Mouse (Mus musculus): ENCODE results near the gene Renbp. TPM values are rescaled to one million over a fixed set of nuclear protein-coding genes. Genes with fewer than 3 reads are reported as not detected.

The Renbp gene
- total RNA-seq, 2 experiments from 2014 or later = 3.0 to 4.2 TPM

DNA sequence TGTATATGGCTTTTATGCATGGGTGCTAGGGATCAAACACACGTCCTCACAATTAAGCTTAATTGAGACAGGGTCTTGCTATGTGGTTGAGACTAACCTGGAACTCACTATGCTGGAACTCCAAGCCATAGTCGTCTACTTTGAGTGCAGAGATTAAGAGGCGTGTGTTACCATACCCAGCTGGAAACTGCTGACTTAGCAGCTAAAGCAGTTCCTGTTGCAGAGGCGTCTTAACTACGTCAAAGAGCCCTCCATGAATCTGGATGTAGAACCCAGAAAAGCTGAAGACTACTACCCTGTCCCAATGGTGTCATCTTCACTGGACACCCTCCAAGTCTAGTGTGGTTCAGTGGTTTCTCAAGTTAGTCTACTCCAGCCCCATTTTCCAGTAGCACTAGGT, 12.0 kb downstream of the Renbp start:
- no peak for DNase-seq

DNA sequence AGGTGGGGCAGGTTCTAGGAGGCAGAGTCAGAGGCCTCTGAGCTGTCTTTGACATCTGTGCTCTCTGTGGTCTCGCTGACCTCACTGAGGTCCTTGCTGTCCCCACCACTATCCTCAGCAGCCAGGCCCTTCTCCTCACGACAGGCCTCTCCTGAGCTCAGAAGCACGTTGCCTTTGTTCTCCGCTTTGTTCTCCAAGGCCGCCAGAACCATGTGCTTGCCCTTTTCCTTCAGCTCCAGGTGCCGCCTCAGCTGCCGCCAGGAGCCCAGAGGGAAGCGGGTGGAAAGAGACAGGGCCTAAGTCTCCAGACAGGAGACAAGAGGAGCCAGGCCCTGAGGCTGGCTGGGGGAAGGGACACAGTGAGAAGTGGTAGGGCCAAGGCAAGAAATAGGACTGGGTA, 13.7 kb downstream of the Renbp start:
- DNase-seq = no peak

DNA sequence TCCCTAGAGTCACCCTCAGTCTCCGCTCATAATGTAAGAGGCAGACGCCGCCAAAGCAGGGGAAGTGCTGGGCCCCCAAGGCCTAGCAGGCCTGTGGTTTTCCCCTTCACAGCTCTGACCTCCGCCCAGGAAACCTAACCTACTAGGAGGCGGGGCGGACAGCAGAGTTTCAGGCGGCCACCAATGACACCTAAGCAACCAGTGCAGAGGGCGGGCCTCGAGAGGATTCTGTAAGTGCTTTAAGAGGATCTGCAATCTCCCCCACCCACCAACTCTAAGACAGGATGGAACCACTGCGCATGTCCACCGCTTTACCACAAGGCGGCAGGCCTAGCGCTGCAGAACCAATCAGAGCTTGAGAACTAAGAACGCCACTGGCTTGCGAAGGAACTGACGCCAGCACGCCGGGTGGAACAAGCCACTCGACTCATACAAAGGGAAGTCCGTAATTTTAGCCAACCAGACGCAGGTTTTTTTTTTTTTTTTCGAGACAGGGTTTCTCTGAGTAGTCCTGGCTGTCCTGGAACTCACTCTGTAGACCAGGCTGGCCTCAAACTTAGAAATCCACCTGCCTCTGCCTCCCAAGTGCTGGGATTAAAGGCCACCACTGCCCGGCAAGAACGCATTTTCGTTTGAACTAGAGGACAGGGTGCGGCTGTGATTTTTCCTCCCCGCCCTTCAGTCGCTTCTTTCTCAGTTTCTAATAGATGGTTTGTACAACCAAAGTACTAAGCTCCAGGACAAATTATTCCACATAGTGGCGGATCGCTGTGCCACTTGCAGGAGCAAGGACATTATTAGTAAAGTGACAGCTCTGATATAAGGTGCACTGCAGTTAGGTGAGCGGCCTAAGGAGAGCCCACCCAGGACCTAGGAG, 15.6 kb downstream of the Renbp start:
- DNase-seq = peak; percentile 80 to 88

DNA sequence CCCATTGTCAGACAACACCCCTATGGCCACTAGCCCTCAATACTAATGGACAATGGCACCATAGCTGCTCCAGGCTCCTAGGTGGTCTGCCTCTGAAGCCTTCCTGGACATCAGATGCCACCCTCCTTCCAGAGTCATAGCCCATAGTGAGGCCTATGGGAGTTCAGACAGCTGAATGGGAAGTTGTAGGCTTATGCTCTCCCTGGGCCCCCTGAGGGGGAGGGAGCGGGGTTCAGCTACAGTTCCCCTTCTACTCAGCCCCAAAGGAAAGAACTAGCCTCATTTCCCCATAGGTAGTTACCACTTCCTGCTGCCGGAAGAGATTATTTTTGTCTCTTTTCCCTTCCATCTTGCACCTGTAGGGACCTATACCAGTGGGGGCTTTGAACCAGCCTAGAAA, 19.1 kb downstream of the Renbp start:
- no peak for DNase-seq

DNA sequence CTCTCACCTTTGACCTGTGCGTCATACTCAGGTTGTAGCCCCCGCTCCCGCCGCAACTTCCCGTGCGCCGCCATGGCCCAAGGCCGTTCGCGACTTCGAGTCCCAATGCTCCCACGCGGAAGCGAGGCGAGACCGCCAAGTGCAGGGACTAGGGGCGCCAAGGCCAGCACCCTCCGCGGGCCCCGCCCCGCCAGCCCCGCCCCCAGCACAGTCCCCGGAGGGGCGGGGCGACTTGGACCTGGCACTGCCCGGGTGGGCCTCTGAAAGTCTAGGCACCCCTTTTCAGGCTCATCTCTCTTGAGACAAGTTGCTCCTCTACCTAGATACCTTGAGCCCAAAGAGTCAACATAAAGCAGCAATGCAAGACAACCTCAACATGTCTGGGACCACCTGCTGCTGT, 19.5 kb downstream of the Renbp start:
- no peak for DNase-seq

DNA sequence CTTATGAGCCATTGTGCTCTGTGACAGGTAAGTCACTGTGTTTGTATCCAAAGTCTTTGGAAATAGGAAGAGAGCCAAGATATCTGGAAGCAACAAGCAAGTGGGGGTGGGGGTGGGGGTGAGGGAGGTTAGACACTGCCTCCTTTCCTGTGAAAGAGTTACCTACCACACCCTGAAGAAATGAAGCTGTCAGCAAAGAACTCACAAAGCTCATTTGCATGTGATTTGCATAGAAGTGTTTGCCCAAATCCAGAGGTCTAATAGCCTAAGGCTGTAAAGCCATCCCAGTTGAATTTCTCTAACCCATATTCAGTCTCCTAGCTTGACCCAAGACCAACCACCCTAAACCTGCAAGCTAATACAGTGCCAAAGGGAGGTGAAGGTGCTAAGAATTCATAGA, 20.2 kb downstream of the Renbp start:
- DNase-seq = no peak

DNA sequence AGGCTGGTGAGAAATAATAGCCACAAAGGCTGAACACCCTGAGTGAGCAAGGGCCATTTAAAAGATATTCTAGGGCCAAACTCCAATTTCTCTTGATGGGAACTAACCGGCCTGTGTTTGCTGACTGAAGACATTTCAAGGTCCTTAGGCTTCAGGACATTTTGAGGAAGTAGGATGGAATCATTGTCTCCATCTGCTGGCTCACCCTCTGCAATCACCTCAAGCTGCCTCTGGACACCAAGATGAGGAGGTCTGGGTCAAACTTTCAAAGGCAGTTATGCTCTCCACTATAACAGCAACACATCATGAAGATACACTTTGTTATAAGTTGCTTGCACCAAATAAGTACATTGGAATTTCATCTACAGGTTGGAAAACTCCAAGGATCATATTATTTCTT, 20.6 kb downstream of the Renbp start:
- DNase-seq = no peak

DNA sequence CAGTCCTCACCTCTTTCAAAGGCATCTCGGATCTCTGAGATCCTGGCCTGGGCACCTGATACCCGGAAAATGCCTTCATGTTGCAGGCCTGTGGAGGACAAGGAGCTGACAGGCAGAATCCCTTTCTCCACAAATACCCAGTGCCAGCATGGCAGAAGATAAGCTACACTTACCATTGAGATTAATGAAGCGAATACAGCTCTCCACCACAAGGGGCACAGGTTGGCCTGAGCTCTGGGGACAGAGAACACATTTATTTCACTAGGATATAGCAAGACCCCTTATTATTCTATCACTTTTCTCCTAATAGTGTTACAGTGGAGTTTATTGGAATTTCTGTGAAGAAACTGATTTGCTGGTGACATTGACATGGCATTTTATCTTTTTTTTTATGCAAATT, 32.7 kb downstream of the Renbp start:
- no peak for DNase-seq

DNA sequence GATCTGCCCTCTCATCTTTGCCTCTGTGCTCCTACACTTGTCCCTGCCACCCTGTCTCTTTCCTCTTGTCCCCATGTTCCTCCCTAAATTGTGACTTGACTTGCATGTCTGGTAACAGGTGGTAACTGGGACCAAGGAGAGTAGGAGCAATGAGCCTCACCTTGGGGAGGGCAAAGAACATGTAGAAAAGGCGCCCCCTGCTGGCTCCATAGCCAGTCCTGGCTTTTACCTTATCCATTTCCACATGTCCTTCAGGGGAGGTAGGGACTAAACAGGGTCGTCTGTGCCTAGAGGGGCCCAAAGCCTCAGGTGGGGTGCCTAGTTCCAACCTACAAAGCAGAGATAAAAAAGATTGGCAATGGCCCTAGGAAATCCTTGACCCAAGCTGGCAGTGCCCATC, 34.9 kb downstream of the Renbp start, which contains the start of gene L1cam:
Gene L1cam (minus strand): TSS at position 387 of the 400 bp plus-strand sequence.
- peak; percentile 25 to 33 for DNase-seq

DNA sequence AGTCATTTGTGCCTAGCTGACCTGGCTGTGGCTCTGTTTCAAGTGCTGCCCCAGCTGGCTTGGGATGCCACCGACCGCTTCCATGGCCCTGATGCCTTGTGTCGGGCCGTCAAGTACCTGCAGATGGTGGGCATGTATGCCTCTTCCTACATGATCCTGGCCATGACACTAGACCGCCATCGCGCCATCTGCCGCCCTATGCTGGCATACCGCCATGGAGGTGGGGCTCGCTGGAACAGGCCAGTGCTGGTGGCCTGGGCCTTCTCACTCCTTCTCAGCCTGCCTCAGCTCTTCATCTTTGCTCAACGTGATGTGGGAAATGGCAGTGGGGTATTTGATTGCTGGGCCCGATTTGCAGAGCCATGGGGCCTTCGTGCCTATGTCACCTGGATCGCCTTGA, 37.8 kb downstream of the Renbp start:
- no peak for DNase-seq

DNA sequence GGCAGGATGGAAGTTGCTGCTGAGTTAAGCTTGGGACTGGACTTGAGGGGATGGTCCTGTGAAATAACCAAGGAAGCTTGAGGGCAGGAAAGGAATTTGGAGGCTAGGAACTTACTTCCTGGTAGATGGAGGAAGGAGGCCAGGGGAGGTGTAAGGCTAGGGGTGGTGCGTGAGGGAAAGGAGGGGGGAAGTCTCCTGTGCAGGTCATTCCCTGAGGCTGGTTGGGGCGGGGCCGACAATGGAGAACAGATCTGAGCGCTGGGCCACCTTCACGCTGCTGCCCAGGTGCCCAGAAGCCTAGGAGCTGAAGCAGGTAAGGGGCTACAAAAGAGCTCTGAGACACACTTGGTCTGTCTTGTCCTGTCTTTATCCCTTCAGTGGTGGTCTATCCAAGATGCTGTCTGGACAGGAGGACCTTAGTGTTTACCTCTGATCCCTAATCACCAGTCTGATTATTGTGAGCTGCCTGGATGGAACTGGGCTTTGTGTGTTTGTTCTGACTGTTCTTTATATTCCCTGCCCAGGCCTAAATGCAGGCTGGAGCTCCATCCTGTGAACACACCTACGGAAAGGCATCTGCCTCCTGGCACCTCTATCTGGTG, 39.0 kb downstream of the Renbp start, which contains the start of gene Avpr2:
Gene Avpr2 (plus strand): TSS at position 552 of the 602 bp plus-strand sequence.
- no peak for DNase-seq

DNA sequence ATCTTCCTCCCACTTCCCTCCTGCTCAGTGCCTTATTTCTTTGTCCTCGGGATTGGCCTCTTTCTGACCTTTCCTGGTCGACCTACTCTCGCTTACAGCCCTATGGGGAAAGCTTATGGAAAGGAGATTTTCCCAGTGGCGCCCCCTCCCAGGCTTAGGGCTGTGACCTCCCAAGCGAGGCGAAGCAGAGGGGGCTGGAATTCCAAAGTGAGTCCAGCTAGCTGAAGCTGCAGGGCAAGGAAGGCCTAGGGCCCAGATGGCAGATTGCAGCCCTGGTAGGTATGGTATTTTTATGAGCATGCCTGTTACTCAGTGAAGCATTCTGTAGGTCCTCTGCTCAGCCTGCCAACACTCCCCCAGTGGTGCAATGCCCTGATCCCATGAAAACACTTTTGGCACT, 49.2 kb downstream of the Renbp start:
- no peak for DNase-seq

DNA sequence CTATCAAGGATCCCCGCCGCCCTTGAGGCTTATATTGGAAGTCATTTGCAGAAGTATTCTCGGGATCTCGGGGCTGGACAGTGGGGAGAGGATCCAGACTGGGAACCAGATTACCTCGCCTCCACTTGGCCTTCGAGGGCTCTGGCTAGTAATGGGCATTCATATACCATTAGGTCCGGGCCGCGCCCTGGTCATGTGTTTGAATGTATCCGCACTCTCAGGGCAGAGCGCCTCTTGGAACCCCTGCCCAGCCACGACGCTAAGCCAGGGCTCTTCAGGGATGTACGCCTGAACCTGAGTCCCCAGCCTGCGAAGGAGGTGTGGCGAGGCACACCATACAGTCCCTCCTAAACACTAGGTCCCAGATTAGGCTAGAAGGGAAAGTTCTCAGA, 49.6 kb downstream of the Renbp start:
- no peak for DNase-seq

DNA sequence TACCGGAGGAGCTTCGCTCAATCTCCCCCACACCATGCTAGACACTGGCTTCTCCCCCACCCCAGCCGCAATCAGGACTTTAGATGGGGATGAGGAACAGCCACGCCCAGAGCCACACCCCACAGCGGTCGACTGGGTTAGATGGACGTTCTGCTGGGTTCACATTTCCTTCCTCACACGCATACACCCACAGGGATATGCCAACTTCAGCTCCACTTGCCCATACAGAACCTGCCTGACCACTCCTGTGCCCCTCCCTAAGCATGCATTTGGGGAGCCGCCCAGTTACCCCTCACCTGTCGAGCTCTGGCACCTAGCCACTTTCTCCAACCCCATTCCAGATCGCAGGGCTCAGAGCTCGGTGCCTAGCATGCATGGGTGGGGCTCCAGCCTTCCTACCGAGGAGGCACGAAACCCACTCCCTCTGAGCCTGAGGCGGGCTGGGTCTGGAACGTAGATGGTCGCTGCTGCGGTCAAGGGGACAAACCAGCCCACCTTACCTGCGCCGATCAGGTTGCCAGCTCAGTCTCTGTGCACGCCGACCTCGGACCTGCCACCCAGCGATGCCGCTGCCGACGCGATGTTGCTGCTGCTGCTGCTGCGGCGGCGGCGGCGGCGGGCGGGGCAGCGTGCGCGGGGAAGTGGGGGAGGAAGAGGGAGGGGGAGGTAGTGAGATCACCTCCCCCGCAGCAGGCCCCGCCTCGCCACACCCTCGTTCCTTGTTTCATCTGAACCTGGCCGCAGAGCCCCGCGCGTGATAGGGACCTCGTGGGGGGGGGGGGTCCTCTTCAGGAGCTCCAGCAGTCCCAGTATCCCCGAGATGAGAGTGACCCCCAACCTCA, 50.2 kb downstream of the Renbp start:
- DNase-seq = peak in 1 of 2 experiments; percentile 8

DNA sequence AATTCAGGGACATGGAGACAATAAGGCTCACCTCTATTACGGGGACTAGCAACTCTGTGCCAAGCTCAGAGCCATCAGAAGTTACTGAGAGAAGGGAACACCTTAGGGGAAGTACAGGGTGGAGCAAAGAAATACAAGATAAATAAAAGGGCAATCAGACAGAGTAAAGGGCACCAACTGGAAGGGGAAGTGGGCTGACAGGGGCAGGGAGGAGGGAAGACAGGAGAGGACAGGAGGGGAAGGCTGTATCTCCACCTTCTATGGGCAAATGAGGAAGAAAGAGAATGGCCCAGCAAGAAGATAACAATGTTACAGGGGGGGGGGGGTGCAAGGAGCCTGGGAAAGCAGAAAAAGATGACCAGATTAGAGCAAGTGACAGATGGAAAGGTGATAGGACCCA, 53.6 kb downstream of the Renbp start:
- DNase-seq = no peak

DNA sequence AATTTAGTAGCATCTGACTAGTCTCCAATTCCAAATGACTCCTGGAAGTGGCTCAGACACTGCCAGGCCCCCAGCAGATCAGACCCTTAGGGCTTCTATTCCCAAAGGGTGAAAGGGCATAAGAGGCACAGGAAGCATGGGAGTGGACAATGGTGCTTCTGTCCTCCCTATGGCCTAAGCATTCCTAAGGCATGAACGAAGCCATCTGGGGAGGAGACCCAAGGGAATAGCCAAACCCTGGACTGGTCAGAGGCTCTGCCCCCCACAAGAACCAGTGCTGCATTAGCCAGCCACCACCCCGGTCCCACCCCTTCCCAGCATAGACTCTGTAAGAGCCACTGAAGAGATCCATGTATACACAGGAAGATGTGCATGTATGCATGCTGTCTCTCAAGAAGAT, 54.8 kb downstream of the Renbp start:
- no peak for DNase-seq

Other genes with a start within 250 kb of the Renbp start
- 10 to 100 TPM; 83.2 to 85.3 TPM for gene Bcap31, start 214.7 kb downstream of the Renbp start, total RNA-seq (2021)
- gene Abcd1, start 214.3 kb downstream of the Renbp start, total RNA-seq (2021) = 10 to 100 TPM; 11.7 to 12.1 TPM
- 10 to 100 TPM; 12.0 to 15.5 TPM for gene Plxnb3, start 173.8 kb downstream of the Renbp start, total RNA-seq (2021)
- gene Srpk3, start 156.4 kb downstream of the Renbp start, total RNA-seq (2021) = 1 to 10 TPM; 5.1 to 5.8 TPM
- 100 to 1,000 TPM; 194 to 202 TPM for gene Idh3g, start 144.0 kb downstream of the Renbp start, total RNA-seq (2021)
- 10 to 100 TPM; 83.9 to 88.9 TPM for gene Ssr4, start 143.8 kb downstream of the Renbp start, total RNA-seq (2021)
- gene Pdzd4, start 105.9 kb downstream of the Renbp start, total RNA-seq (2021) = 100 to 1,000 TPM in 1 of 2 experiments, 10 to 100 TPM in 1; 98.3 to 101 TPM
- not detected for gene Avpr2, start 38.7 kb downstream of the Renbp start, total RNA-seq (2021)
- gene L1cam, start 34.7 kb downstream of the Renbp start, total RNA-seq (2021) = 100 to 1,000 TPM; 134 TPM
- gene Arhgap4, start 9.0 kb downstream of the Renbp start, total RNA-seq (2021) = 1 to 10 TPM; 5.4 to 6.4 TPM
- gene Naa10, start 8.9 kb downstream of the Renbp start, total RNA-seq (2021) = 10 to 100 TPM; 65.5 to 70.5 TPM
- gene Hcfc1, start 35.5 kb upstream of the Renbp start, total RNA-seq (2021) = 10 to 100 TPM; 71.5 to 78.1 TPM
- gene Irak1, start 93.1 kb upstream of the Renbp start, total RNA-seq (2021) = 10 to 100 TPM; 48.3 to 59.9 TPM
- gene Opn1mw, start 196.6 kb upstream of the Renbp start, total RNA-seq (2021) = 1 to 10 TPM; 1.1 TPM
- 10 to 100 TPM; 88.1 to 92.4 TPM for gene Mecp2, start 204.5 kb upstream of the Renbp start, total RNA-seq (2021)
- gene Tex28, start 237.0 kb upstream of the Renbp start, total RNA-seq (2021) = not detected
- gene Tktl1, start 246.4 kb upstream of the Renbp start, total RNA-seq (2021) = not detected

Measured in layer of hippocampus, postnatal 36 days (tissue).